Mouse (Mus musculus): ENCODE measurements around the gene Lrrc36. TPM values are rescaled to one million over a fixed set of nuclear protein-coding genes. Genes with fewer than 3 reads are reported as not detected.

The Lrrc36 gene
- total RNA-seq (2023): not detected

DNA sequence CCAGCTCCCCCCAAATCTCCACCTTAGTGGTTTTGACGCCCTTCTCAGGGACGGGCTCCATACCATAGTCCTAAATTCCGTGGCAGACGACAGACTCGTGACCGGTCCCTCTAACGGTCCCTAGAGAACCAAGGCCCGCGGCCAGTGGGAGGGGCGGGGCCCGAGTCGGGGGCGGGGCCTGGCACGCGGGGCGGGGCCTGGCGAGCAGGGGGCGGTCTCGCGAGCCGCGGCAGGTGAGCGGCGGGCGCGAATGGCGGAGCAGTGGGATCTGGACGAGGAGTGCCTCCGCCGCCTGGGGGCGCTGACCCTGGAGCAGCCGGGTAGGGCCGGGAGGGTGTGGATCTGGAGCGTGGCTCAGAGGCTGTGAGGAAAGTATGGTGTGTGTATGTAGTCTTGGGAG, at the start of gene Lrrc36, which contains the start of gene Kctd19:
Gene Lrrc36 (plus strand): TSS at position 181 of the 400 bp plus-strand sequence.
Gene Kctd19 (minus strand): TSS at position 112 of the 400 bp plus-strand sequence.

DNA sequence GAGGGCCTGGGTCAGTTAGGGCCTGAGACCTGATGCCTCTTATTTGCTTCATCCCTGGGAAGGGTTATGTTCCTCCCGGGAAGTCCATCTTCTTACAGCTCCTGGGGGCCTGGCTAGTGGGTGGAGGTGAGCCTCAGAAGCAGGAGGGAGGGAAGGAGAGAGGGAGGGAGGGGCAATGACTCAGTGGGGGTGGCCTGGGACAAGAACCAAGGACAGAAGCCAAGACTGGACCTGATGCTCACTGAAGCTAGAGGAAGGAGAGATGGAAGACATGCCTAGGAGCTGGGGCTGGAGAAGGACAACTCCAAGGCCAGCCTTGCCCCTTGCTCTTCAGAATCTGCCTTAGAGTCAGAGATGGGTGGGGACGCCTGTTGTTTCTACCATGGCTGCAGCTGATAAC, 40.3 kb upstream of the Lrrc36 start, which contains the start of gene Plekhg4:
Gene Plekhg4 (plus strand): TSS at position 243 of the 400 bp plus-strand sequence.

DNA sequence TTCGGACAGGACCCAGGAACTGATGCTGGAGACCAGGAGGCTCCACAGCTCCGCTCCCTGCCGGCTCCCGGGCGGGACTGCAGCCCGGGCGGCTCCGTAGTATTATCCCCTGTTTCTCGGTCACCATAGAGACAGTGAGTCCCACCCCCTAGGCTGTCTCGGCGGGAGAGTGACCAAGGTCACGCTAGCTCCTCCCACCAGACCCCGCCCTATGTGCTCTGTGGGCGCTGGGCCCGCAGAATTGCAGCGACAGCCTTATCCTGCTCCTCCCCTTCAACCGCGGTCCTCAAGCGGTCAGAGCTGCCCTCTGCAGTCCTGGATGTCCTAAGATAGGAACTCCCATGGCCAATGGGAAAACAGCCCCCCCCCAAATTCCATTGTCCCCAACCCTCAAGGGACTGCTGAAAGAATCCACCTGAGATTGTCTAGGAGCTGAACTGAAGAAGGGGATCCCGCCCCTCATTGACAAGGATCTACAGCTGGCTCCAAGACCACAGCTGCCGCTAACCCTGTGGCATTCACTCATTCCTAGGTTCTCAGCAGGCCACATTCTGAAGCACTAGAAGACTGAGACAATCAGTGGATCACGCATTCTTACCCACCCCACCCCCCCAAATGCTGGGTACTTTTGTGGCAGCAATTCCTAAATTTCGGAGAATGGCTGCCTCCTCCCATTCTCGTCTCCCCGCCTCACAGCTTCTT, 58.1 kb downstream of the Lrrc36 start, which contains the start of gene Tppp3:
Gene Tppp3 (minus strand): TSS at position 213 of the 702 bp plus-strand sequence.

DNA sequence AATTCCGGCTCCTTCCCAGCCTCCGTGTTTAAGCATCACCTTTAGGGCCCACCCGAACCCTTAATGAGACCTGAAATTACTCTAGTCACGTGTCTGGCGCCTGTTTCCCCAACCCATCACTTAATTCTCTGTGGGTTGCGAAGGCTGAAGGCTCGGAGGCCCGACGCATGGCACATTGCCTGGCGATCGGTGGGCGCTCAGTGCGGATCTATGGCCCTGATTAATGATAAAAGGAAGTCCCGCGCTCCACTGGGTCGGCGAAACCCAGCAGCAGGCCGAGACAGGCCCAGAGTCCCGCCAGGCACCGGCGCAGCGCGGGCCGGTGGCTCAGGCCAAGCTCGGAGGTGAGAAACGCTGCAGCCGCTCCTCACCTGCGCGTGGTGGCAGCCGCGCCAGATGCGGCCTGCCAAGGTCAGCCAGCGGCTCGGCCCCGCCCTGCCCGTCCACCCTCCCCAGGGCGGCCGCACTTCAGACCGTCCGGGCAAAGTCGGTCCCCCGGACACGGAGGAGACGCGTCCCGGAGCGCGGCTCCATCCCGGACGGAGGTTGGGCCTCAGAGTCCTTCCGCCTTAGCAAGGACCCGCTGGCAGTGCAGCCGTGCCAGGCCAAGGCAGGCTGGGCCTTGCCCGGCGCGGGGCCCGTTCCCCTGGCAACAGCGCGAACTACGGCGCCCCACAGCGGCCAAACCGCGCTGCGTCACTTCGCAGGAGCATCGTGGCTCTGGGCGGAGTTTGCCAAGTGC, 83.2 kb downstream of the Lrrc36 start, which contains the start of gene Zdhhc1:
Gene Zdhhc1 (minus strand): TSS at position 464 of the 742 bp plus-strand sequence.

Other genes starting within 250 kb of the Lrrc36 start
- gene Cbfb, start 242.9 kb upstream of the Lrrc36 start, total RNA-seq (2023): 100 to 1,000 TPM; 114 to 128 TPM
- gene D230025D16Rik, start 188.4 kb upstream of the Lrrc36 start, total RNA-seq (2023): 10 to 100 TPM; 27.2 to 32.9 TPM
- 1 to 10 TPM; 4.1 to 5.9 TPM for gene B3gnt9, start 158.4 kb upstream of the Lrrc36 start, total RNA-seq (2023)
- gene Tradd, start 149.0 kb upstream of the Lrrc36 start, total RNA-seq (2023): 10 to 100 TPM; 28.2 to 28.5 TPM
- 10 to 100 TPM; 13.2 to 14.0 TPM for gene Fbxl8, start 148.9 kb upstream of the Lrrc36 start, total RNA-seq (2023)
- 1 to 10 TPM; 1.5 TPM for gene Hsf4, start 143.8 kb upstream of the Lrrc36 start, total RNA-seq (2023)
- gene Nol3, start 137.4 kb upstream of the Lrrc36 start, total RNA-seq (2023): not detected
- gene 4931428F04Rik, start 123.7 kb upstream of the Lrrc36 start, total RNA-seq (2023): 1 to 10 TPM; 2.8 to 3.9 TPM
- gene Exoc3l, start 117.5 kb upstream of the Lrrc36 start, total RNA-seq (2023): 1 to 10 TPM; 1.4 TPM
- gene E2f4, start 115.9 kb upstream of the Lrrc36 start, total RNA-seq (2023): 100 to 1,000 TPM; 100 to 107 TPM
- gene Elmo3, start 108.0 kb upstream of the Lrrc36 start, total RNA-seq (2023): 1 to 10 TPM; 4.7 to 4.9 TPM
- 1 to 10 TPM; 7.4 to 8.4 TPM for gene Lrrc29, start 87.3 kb upstream of the Lrrc36 start, total RNA-seq (2023)
- 10 to 100 TPM; 35.5 to 42.4 TPM for gene Tmem208, start 87.2 kb upstream of the Lrrc36 start, total RNA-seq (2023)
- gene Fhod1, start 65.6 kb upstream of the Lrrc36 start, total RNA-seq (2023): 10 to 100 TPM; 29.9 to 31.5 TPM
- gene Slc9a5, start 64.7 kb upstream of the Lrrc36 start, total RNA-seq (2023): 1 to 10 TPM in 1 of 2 experiments, under 1 TPM in 1; 0.83 to 1.5 TPM
- gene Plekhg4, start 40.3 kb upstream of the Lrrc36 start, total RNA-seq (2023): under 1 TPM in 1 of 2 experiments, not detected in 1; 0.15 TPM
- not detected for gene Kctd19, start 69 bp upstream of the Lrrc36 start, total RNA-seq (2023)
- gene Tppp3, start 58.0 kb downstream of the Lrrc36 start, total RNA-seq (2023): 1 to 10 TPM in 1 of 2 experiments, not detected in 1; 2.2 TPM
- gene Zdhhc1, start 83.3 kb downstream of the Lrrc36 start, total RNA-seq (2023): 1 to 10 TPM; 5.0 TPM
- gene Hsd11b2, start 105.2 kb downstream of the Lrrc36 start, total RNA-seq (2023): not detected
- gene Atp6v0d1, start 152.5 kb downstream of the Lrrc36 start, total RNA-seq (2023): 10 to 100 TPM; 49.0 to 54.8 TPM
- gene Ripor1, start 191.7 kb downstream of the Lrrc36 start, total RNA-seq (2023): 10 to 100 TPM; 23.8 to 28.0 TPM
- gene Ctcf, start 223.0 kb downstream of the Lrrc36 start, total RNA-seq (2023): 100 to 1,000 TPM; 148 to 161 TPM
- under 1 TPM in 1 of 2 experiments, not detected in 1; 0.99 TPM for gene Agrp, start 223.8 kb downstream of the Lrrc36 start, total RNA-seq (2023)

Measured in T-cell, adult 66 days (primary cell).